Mouse (Mus musculus) right cerebral cortex, postnatal 36 days (tissue): ENCODE data around the gene Trub1.
A peak's percentile ranks its signal among the peaks of the same experiment; 100 is the strongest.

Experiments
- DNase-seq, 2 experiments: peaks; one replicate each; pipeline ENCODE4 v3.0.0; 2022; ENCODE audit warnings: low spot score in 2 of 2, mixed read lengths in 1 of 2

Gene Trub1

DNA sequence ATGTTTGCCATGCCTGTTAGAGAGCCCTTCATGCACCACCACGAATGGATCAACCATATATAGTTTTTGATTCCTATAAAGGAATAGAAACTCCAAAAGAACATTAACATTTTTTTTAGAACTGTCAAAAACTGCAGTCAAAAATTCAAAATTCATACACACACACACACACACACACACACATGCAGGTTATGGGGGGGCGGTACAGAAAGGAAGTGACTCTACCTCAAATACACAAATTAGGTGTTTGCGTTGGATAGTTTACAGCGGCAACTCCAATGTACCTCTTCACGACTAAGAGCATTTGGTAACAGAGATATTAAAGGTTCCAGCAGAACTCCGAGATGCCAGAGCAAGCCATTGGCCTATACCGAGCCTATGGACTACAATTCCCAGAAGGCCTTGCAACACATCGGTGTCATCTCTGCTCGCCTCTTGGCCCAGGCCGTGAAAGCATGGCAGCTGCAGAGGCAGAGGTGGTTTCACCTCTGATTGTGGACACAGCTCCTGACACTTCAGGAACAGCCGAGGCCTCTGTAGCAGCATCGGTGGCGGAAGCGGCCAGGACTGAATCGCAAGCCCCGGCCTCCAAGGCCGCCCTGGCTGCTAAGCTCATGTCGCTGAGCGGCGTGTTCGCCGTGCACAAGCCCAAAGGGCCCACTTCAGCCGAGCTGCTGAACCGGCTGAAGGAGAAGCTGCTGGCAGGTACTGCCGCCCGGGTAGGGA lies at the start of gene Trub1:
Gene Trub1 (plus strand): TSS at position 421 of the 726 bp plus-strand sequence.
- DNase-seq = peak; percentile 81 to 88

DNA sequence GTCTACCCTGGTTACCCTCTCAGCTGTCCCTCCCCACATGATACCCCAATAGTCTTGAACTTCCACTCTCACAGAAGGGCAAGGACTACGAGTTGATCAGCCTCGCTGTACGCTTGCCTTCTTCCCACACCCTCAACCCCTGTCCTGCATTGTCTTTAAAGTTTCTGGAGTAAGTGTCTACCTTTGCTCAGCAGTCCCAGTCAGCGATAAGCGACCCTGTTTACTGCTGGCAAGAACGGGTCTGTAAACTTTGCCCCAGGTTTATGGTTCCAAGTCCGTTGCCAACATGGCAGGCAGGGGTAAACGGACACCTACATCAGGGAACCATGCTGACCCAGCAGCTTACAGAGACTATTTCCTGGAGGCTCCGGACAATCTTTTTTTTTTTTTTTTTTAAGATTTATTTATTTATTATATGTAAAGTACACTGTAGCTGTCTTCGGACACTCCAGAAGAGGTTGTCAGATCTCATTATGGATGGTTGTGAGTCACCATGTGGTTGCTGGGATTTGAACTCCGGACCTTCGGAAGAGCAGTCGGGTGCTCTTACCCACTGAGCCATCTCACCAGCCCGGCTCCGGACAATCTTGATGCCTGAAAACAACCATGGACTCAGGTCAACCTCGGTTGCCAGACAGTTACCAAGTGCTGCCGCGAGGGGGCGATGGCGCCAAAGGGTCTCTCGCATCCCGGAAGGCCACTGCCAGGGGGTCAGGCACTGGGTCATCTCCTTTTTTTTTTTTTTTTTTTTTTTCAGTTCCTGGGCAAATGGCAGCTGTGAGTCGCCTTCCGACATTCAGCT lies 48.8 kb upstream of the Trub1 start:
- peak; percentile 39 to 44 for DNase-seq

GRCm38 (mm10) chr19:57404502-57404848 lies 48.2 kb upstream of the Trub1 start:
- no peak for DNase-seq

- no peak for DNase-seq
Measured at GRCm38 (mm10) chr19:57407947-57408346, 44.8 kb upstream of the Trub1 start.

GRCm38 (mm10) chr19:57411375-57412196 lies 41.1 kb upstream of the Trub1 start:
- DNase-seq = peak; percentile 22 to 39

DNA sequence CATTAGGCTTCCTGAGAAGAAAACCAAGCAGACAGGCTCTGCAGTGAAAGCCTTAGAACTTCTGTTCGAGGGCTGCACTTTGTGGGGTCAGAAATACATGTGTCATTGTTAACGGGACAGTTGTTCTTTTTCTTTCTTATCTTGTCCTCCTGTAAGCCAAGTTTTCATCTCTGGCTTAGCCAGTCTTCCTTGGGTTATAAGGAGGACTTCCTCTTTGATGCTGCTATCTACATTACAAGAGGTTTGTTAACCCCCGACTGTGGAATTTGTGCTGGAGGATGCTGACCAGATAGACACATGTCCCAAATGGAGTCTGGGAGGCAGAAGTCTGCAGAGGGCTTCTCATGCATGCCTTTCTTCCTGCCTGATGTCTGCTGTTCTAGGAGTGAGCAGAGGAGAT lies 39.5 kb upstream of the Trub1 start:
- DNase-seq = no peak

DNA sequence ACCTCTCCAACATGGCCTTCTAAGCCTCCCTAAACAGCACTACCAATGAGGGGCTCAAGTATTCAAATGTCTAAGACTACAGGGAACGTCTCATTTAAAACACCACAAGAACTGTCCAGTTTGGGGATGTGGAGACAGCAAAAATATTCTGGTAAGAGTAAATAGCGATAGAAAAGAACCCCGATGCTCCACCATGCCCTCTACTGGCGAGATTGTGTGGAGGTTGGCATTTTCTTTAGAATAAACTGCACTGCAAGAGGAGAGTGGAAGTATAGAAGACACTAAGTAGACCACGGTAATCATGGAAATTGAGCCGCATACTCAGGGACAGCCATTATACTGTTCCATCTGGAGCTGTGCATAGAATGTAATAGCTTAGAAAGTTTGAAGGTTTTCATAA lies 38.8 kb upstream of the Trub1 start:
- no peak for DNase-seq

GRCm38 (mm10) chr19:57415031-57415807 lies 37.5 kb upstream of the Trub1 start:
- peak in 1 of 2 experiments; percentile 24 for DNase-seq

DNA sequence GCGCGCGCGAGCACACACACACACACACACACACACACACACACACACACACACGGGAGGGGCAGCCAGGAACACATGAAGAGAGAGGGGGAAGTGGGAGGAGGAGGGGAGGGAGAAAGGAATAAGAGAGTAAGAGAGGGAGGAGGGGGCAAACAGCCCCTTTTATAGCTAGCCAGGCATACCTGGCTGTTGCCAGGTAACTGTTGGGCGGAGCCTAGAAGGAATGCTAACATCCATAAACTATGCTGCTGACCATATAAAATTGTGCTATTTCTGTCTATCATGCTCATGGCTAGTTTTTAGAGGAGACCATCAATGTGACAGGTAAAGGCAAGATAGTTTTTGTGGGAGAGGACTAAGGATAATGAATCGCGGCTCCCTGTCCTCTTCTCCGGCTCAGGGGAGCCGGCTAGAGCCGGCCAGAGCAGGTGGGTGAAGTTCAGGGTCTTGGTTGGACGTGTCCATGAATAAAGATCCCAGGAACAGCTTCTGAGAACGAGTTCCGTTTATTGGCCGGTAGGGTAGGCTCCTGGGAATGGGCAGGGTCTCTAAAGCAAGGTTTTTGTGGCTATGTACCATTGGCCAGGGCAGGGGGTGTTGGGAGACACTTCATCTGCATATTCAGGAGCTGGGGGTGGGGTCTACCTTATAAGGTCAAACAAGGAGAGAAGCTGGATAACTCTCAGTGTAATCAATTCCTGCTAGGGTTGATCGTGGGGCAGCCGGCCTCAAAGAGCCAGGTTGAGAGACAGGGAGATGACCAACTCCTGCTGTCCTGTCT lies 34.7 kb upstream of the Trub1 start:
- DNase-seq = no peak

- no peak for DNase-seq
Measured at GRCm38 (mm10) chr19:57423402-57423801, 29.3 kb upstream of the Trub1 start.

GRCm38 (mm10) chr19:57425296-57425695 lies 27.4 kb upstream of the Trub1 start:
- DNase-seq = no peak

- no peak for DNase-seq
Measured at GRCm38 (mm10) chr19:57426841-57427240, 25.9 kb upstream of the Trub1 start.

DNA sequence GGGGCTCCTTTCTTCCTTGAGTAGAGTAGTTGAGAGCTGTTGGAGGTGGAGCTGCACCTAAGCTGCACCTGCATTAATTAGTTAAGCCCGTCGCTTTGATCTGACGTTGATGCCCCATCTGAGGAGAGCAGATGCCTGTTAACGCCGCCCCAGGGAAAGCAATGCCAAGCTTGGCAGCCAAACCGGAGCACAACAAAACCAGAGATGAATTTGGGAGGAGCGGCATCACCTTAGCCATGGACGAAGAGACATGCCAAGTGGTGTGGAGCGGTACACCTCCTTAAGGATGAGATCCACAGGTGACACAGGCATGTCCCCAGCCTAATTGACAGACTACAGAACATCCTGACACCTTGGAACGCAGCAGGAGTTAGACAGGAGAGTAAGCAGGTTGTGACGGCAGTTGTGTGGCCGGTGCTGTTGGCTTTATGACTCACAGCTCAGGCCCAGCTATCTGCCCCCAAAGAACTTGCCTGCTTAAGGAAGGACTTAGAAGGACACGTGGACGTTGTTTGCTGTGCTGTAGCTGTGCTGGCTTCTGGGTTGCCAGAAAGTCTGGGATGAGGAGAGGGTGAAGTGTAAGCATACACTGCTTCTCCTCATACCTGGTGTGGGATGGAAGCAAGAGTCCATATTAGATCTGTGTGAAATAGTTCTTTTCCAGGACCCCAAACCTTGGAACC lies 24.8 kb upstream of the Trub1 start:
- no peak for DNase-seq

DNA sequence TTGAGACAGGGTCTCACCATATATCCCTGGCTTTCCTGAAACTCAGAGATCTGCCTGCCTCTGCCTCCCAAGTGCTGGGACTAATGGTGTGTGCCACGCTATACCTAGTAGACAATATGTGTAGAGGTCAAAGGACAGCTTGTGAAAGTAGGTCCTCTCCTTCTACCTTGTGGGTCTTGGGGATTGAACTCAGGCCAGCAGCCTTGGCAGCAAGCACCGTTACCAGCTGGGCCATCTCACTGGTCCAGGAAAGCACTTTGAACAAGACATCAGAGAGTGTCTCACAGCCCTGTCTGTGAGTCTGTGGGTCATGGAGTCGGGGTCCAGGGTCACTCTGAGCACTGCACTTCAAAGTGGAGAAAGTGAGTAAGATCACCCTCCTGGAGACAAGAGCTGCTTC lies 24.1 kb upstream of the Trub1 start:
- no peak for DNase-seq

GRCm38 (mm10) chr19:57429926-57430325 lies 22.8 kb upstream of the Trub1 start:
- DNase-seq = no peak

DNA sequence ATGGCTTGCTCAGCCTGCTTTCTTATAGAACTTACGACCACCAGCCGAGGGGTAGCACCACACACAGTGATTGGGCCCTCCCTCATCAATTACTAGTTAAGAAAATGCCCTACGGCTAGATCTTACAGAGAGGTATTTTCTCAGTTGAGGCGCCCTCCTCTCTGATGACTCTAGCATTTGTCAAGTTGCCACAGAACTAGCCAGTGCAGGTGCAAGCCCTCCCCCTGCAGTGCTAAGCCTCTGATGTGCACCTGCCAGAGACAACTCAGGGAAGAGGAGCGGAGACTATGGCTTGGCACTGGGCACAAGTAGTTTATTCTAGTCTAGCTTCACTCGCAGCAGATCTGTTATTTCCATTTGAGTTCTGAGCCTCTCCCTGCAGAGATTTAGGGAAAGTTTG lies 21.2 kb upstream of the Trub1 start:
- no peak for DNase-seq

GRCm38 (mm10) chr19:57434024-57434423 lies 18.7 kb upstream of the Trub1 start:
- no peak for DNase-seq

- DNase-seq = no peak
Measured at GRCm38 (mm10) chr19:57436586-57437021, 16.1 kb upstream of the Trub1 start.

GRCm38 (mm10) chr19:57437042-57437441 lies 15.7 kb upstream of the Trub1 start:
- no peak for DNase-seq

DNA sequence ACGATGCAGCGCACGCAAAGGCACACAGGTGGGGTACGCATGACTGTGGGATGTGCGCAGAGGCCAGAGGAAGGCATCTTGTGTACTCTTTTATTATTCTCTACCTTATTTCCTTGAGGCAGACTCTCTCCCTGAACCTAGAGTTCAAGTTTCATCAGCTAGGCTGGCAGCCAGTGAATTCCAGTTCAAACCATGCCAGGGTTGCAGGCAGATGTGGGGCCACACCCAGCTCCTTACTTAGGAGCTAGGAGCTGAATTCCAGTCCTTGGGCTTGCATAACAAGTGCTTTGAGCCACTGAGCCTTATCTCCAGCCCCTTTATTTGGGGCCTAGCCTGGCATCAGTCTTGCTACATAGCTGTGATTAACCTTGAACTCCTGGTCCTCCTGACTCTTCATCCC lies 13.4 kb upstream of the Trub1 start:
- DNase-seq = no peak
